Mouse (Mus musculus) forebrain, embryonic 16.5 days (tissue): Measurements from ENCODE around the gene Phyhd1. TPM values are rescaled to one million over a fixed set of nuclear protein-coding genes. Genes with fewer than 3 reads are reported as not detected.

ENCODE experiments used
- ATAC-seq: fragments of 200-750 bp; cut with Nextera tagmentation; 2 replicates; pipeline ENCODE4 v1.8.0; 2017; ENCODE audit warnings: mild to moderate bottlenecking, moderate library complexity
- H3K27ac ChIP-seq: fragments of 300-500 bp; sonication (generic); 2 replicates; pipeline ENCODE4 v1.5.1; 2014; ENCODE audit warnings: low read length, control low read depth
- H3K27me3 ChIP-seq: fragments of 300-500 bp; sonication (generic); replicated peaks from 2 replicates; pipeline ENCODE4 v1.6.1; 2014; ENCODE audit warnings: low read length; ENCODE audit not compliant: control insufficient read depth, insufficient read depth
- H3K36me3 ChIP-seq: fragments of 300-500 bp; sonication (generic); 2 replicates; pipeline ENCODE4 v1.6.1; 2014; ENCODE audit not compliant: control insufficient read depth, insufficient read depth
- H3K4me1 ChIP-seq: fragments of 300-500 bp; sonication (generic); replicated peaks from 2 replicates; pipeline ENCODE4 v1.6.1; 2014; ENCODE audit warnings: low read length; ENCODE audit not compliant: control insufficient read depth, insufficient read depth
- H3K4me2 ChIP-seq: fragments of 300-500 bp; sonication (generic); 2 replicates; pipeline ENCODE4 v1.6.1; 2014; ENCODE audit warnings: mild to moderate bottlenecking, low read length, control low read depth
- H3K4me3 ChIP-seq: fragments of 300-500 bp; sonication (generic); replicated peaks from 2 replicates; pipeline ENCODE4 v1.5.1; 2014; ENCODE audit warnings: mild to moderate bottlenecking, low read length, control low read depth
- H3K9ac ChIP-seq: fragments of 300-500 bp; sonication (generic); replicated peaks from 2 replicates; pipeline ENCODE4 v1.6.1; 2014; ENCODE audit warnings: low read depth, low read length, control low read depth
- H3K9me3 ChIP-seq: fragments of 300-500 bp; sonication (generic); 2 replicates; pipeline ENCODE4 v1.6.1; 2016; ENCODE audit warnings: low read length; ENCODE audit not compliant: control insufficient read depth
- WGBS: fragments of 180-500 bp; shearing (Covaris S2); extraction: QIAGEN DNeasy Blood & Tissue Kit; methylation state at CpG from one replicate; pipeline ENCODE4 v1.1.7; 2014; 5-methylcytosine and 5-hydroxymethylcytosine counted together
- polyA plus RNA-seq: library from polyadenylated mRNA; unstranded; fragments of >200 nt; fragmentation: Nextera tagmentation; extraction: Ambion mirVana; gene quantifications from 2 replicates; pipeline ENCODE4 v1.2.1, GENCODE M21; 2015

Gene Phyhd1
- polyA plus RNA-seq, 1 experiment from 2014 or later: 9.5 TPM

DNA sequence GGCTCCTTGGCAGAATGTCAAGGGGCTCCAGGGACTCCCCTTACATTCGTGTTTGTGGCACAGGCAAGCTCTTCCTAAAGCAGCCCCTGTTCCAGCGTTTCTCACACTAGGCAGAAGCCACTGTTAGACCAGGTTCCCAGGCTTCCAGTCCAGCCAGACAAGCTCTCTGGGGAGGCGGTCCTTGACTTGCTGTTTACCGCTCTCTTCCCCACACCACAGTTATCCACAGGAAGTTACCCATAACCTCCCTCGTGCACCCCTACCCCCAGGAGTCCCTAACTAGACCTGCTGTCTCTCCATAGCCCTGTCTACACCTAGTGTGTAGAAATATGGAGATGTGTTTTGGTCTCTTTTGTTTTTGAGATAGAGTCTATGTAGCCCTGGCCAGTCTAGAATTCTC lies 12.2 kb upstream of the Phyhd1 start:
- no peak overlapping the region for H3K9ac ChIP-seq
- 83% methylated on average over 5 of the region's 5 CpGs for WGBS
- H3K4me3 ChIP-seq: no peak overlapping the region
- H3K4me1 ChIP-seq: no peaks in the 10 kb centered on the region
- ATAC-seq: no peak
- H3K4me2 ChIP-seq: no peak overlapping the region
- H3K36me3 ChIP-seq: peaks cover 31% of the 10 kb centered on the region
- no peaks in the 10 kb centered on the region for H3K27me3 ChIP-seq
- no peak overlapping the region for H3K27ac ChIP-seq
- no peaks in the 10 kb centered on the region for H3K9me3 ChIP-seq

GRCm38 (mm10) chr2:30255631-30256395 lies 10.2 kb upstream of the Phyhd1 start:
- ATAC-seq: no peak
- no peak overlapping the region for H3K9ac ChIP-seq
- H3K4me2 ChIP-seq: no peak overlapping the region
- no peak overlapping the region for H3K4me3 ChIP-seq
- no peak overlapping the region for H3K27ac ChIP-seq
- no peaks in the 10 kb centered on the region for H3K4me1 ChIP-seq
- H3K9me3 ChIP-seq: no peaks in the 10 kb centered on the region
- peaks cover 32% of the 10 kb centered on the region for H3K36me3 ChIP-seq
- 97% methylated on average over 42 of the region's 42 CpGs for WGBS
- H3K27me3 ChIP-seq: no peaks in the 10 kb centered on the region

DNA sequence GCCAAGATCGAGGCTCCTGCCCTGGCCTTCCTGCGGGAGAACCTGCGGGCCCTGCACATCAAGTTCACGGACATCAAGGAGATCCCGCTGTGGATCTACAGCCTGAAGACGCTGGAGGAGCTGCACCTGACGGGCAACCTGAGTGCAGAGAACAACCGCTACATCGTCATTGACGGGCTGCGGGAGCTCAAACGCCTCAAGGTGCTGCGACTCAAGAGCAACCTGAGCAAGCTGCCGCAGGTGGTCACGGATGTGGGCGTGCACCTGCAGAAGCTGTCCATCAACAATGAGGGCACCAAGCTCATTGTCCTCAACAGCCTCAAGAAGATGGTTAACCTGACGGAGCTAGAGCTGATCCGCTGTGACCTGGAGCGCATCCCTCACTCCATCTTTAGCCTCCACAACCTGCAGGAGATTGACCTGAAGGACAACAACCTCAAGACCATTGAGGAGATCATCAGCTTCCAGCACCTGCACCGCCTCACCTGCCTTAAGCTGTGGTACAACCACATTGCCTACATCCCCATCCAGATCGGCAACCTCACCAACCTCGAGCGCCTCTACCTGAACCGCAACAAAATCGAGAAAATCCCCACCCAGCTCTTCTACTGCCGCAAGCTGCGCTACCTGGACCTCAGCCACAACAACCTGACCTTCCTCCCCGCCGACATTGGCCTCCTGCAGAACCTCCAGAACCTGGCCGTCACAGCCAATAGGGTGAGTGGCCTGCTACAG lies 9.2 kb upstream of the Phyhd1 start:
- no peak overlapping the region for H3K4me3 ChIP-seq
- H3K4me2 ChIP-seq: no peak overlapping the region
- no peak for ATAC-seq
- H3K4me1 ChIP-seq: no peaks in the 10 kb centered on the region; the same call in 1 of the 2 replicates
- peaks cover 33% of the 10 kb centered on the region for H3K36me3 ChIP-seq
- no peak overlapping the region for H3K9ac ChIP-seq
- H3K9me3 ChIP-seq: no peaks in the 10 kb centered on the region
- H3K27ac ChIP-seq: no peak overlapping the region
- H3K27me3 ChIP-seq: no peaks in the 10 kb centered on the region
- WGBS: 97% methylated on average over 30 of the region's 30 CpGs

DNA sequence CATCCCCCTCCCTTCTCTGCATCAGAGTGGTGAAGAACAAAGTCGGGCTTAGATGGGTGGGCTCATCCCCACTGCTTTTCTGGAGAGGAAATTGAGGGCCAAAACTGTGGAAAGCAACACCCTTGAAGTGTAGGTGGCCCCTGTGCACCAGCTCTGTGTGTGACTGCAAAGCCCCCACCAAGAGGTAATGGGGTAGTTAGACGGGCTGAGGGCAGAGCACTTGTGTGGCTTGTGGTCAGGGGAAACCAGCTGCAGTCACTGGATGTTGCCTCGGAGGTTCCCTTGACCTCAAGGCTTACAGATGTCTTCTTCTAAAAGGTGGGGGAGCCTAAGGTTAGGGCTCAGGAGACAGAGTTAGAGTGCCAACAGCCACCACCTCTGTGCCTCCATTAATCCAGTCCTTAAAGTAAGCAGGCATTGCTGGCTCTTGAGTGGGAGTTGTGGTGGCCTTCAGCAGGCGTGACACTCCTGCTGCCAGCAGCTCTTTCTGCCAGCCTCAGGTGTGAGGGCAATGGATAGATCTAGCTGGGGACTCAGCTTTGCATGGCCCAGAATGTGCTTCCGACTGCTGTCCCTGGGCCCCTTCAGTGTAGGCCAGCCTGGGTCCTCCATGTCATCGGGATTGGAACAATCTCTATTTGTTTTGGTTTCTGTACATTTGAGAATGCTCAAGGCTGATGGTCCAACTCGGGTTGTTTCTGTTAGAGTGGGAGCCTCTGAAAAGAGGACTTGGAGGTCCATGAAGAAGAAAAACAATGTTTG lies 8.1 kb upstream of the Phyhd1 start:
- H3K9ac ChIP-seq: no peak overlapping the region
- no peaks in the 10 kb centered on the region for H3K27me3 ChIP-seq
- no peak overlapping the region for H3K4me3 ChIP-seq
- no peak overlapping the region for H3K27ac ChIP-seq
- peaks cover 5% of the 10 kb centered on the region for H3K4me1 ChIP-seq
- no peaks in the 10 kb centered on the region for H3K9me3 ChIP-seq
- no peak for ATAC-seq
- 91% methylated on average over 7 of the region's 7 CpGs for WGBS
- no peak overlapping the region for H3K4me2 ChIP-seq
- H3K36me3 ChIP-seq: peaks cover 39% of the 10 kb centered on the region

GRCm38 (mm10) chr2:30258600-30258999 lies 7.4 kb upstream of the Phyhd1 start:
- no peak for ATAC-seq
- Histone ChIP-seq H3K9me3 (no peaks in the 10 kb centered on the region), H3K36me3 (peaks cover 39% of the 10 kb centered on the region), H3K4me1 (peaks cover 13% of the 10 kb centered on the region), H3K27ac (no peak overlapping the region), H3K9ac (no peak overlapping the region), H3K4me2 (no peak overlapping the region), H3K4me3 (no peak overlapping the region), H3K27me3 (no peaks in the 10 kb centered on the region)
- 91% methylated on average over 4 of the region's 4 CpGs for WGBS

- no peaks in the 10 kb centered on the region for H3K27me3 ChIP-seq
- H3K4me3 ChIP-seq: no peak overlapping the region
- H3K4me1 ChIP-seq: peaks cover 17% of the 10 kb centered on the region
- WGBS: 86% methylated on average over 15 of the region's 15 CpGs
- H3K27ac ChIP-seq: no peak overlapping the region
- no peak for ATAC-seq
- H3K4me2 ChIP-seq: no peak overlapping the region
- H3K9me3 ChIP-seq: no peaks in the 10 kb centered on the region
- H3K9ac ChIP-seq: no peak overlapping the region
- H3K36me3 ChIP-seq: peaks cover 39% of the 10 kb centered on the region
Measured at GRCm38 (mm10) chr2:30259131-30260064, 6.6 kb upstream of the Phyhd1 start.

GRCm38 (mm10) chr2:30261064-30261736 lies 4.8 kb upstream of the Phyhd1 start:
- no peaks in the 10 kb centered on the region for H3K27me3 ChIP-seq
- no peak overlapping the region for H3K4me2 ChIP-seq
- 88% methylated on average over 4 of the region's 4 CpGs for WGBS
- no peaks in the 10 kb centered on the region for H3K9me3 ChIP-seq
- H3K36me3 ChIP-seq: peaks cover 26% of the 10 kb centered on the region
- peaks cover 29% of the 10 kb centered on the region for H3K4me1 ChIP-seq
- no peak for ATAC-seq
- no peak overlapping the region for H3K4me3 ChIP-seq
- no peak overlapping the region for H3K27ac ChIP-seq
- H3K9ac ChIP-seq: no peak overlapping the region
